Mouse (Mus musculus) liver, adult 2 months (tissue): ENCODE results near the gene Arhgap28. TPM values are rescaled to one million over a fixed set of nuclear protein-coding genes. Genes with fewer than 3 reads are reported as not detected.
"Not testable (repeated sequence)": the region's sequence is repeated elsewhere in the genome, so short reads cannot be mapped to it uniquely, and the experiment has no call there.

ENCODE experiments used
- DNase-seq: peaks from one replicate; pipeline ENCODE4 v3.0.0-alpha.2; 2011; ENCODE audit warnings: low read depth, low spot score; ENCODE audit errors: extremely low read depth
- H3K27ac ChIP-seq: fragments of 200-500 bp; replicated peaks from 2 replicates; pipeline ENCODE4 v1.5.1; 2012; ENCODE audit warnings: low read depth, mild to moderate bottlenecking, control low read depth, inconsistent platforms, low read length; ENCODE audit not compliant: insufficient read depth
- H3K27me3 ChIP-seq: fragments of 200-500 bp; 2 replicates; pipeline ENCODE4 v1.6.1; 2012; ENCODE audit warnings: mild to moderate bottlenecking, moderate library complexity, low read length, inconsistent platforms; ENCODE audit not compliant: control insufficient read depth, insufficient read depth
- H3K36me3 ChIP-seq: fragments of 200-500 bp; 2 replicates; pipeline ENCODE4 v1.6.1; 2012; ENCODE audit warnings: low read length, inconsistent platforms; ENCODE audit not compliant: control insufficient read depth, insufficient read depth
- H3K4me1 ChIP-seq: fragments of 200-500 bp; 2 replicates; pipeline ENCODE4 v1.6.1; 2011; ENCODE audit warnings: low read length; ENCODE audit not compliant: control insufficient read depth, insufficient read depth
- H3K4me3 ChIP-seq: fragments of 200-500 bp; 2 replicates; pipeline ENCODE4 v1.5.1; 2011; ENCODE audit warnings: low read depth, mild to moderate bottlenecking, control low read depth, low read length, moderate library complexity; ENCODE audit not compliant: insufficient read depth
- H3K79me2 ChIP-seq: fragments of 200-500 bp; 2 replicates; pipeline ENCODE4 v1.6.1; 2012; ENCODE audit warnings: inconsistent platforms, mild to moderate bottlenecking, low read length, moderate library complexity; ENCODE audit not compliant: control insufficient read depth, insufficient read depth
- H3K9ac ChIP-seq: fragments of 200-500 bp; 2 replicates; pipeline ENCODE4 v1.6.1; 2012; ENCODE audit warnings: low read depth, mild to moderate bottlenecking, control low read depth, inconsistent platforms, low read length
- CTCF ChIP-seq: fragments of 200-500 bp; IDR thresholded peaks from 2 replicates; pipeline ENCODE4 v1.5.1; 2011; ENCODE audit warnings: low read depth, low read length, control low read depth
- POLR2A ChIP-seq: fragments of 200-500 bp; IDR thresholded peaks from 2 replicates; pipeline ENCODE4 v1.6.1; 2011; ENCODE audit warnings: low read length, control low read depth; ENCODE audit not compliant: insufficient read depth; ENCODE audit errors: extremely low read depth
- WGBS: fragments of 180-500 bp; shearing (Covaris S2); methylation state at CpG from one replicate; pipeline ENCODE4 v1.1.7; 2018; 5-methylcytosine and 5-hydroxymethylcytosine counted together
- polyA plus RNA-seq: library from polyadenylated mRNA; depleted of rRNA; stranded (reverse); fragments of >200 nt; gene quantifications from 2 replicates; pipeline ENCODE4 v1.2.3, GENCODE M21; 2012
- total RNA-seq: library from RNA; depleted of rRNA; stranded (reverse); fragments of >200 nt; gene quantifications from 2 replicates; pipeline ENCODE4 v1.2.3, GENCODE M21; 2014

The Arhgap28 gene
- total and polyA plus RNA-seq, 2 experiments: 0.11 to 0.37 TPM

- Histone ChIP-seq H3K79me2 (no peaks in the 10 kb centered on the region), H3K4me3 (no peak overlapping the region), H3K27ac (no peak overlapping the region), H3K36me3 (no peaks in the 10 kb centered on the region), H3K9ac (no peak overlapping the region), H3K4me1 (no peaks in the 10 kb centered on the region), H3K27me3 (no peaks in the 10 kb centered on the region; the same call in 1 of the 2 replicates)
- DNase-seq: no peak
- 88% methylated on average over 10 of the region's 10 CpGs for WGBS
- no peak for TF ChIP-seq CTCF
- TF ChIP-seq POLR2A: no peak
Measured at GRCm38 (mm10) chr17:67864363-67864762, 139.6 kb downstream of the Arhgap28 start.

GRCm38 (mm10) chr17:67861744-67862535 lies 142.0 kb downstream of the Arhgap28 start:
- WGBS: 78% methylated on average over 16 of the region's 16 CpGs
- TF ChIP-seq CTCF (peak; percentile 88), POLR2A (no peak)
- DNase-seq: no peak
- no peaks in the 10 kb centered on the region for H3K79me2 ChIP-seq
- H3K27me3 ChIP-seq: no peaks in the 10 kb centered on the region
- no peaks in the 10 kb centered on the region for H3K4me1 ChIP-seq
- H3K4me3 ChIP-seq: no peak overlapping the region
- H3K27ac ChIP-seq: no peak overlapping the region
- no peaks in the 10 kb centered on the region for H3K36me3 ChIP-seq
- no peak overlapping the region for H3K9ac ChIP-seq

GRCm38 (mm10) chr17:67861080-67861630 lies 142.8 kb downstream of the Arhgap28 start:
- Histone ChIP-seq H3K9ac (no peak overlapping the region), H3K36me3 (no peaks in the 10 kb centered on the region), H3K4me1 (no peaks in the 10 kb centered on the region), H3K4me3 (no peak overlapping the region), H3K79me2 (no peaks in the 10 kb centered on the region), H3K27ac (no peak overlapping the region), H3K27me3 (no peaks in the 10 kb centered on the region)
- TF ChIP-seq POLR2A: no peak
- no peak for TF ChIP-seq CTCF
- 90% methylated on average over 10 of the region's 10 CpGs for WGBS
- DNase-seq: no peak

- H3K4me3 ChIP-seq, DNase-seq, H3K27ac ChIP-seq, H3K4me1 ChIP-seq, H3K79me2 ChIP-seq, H3K27me3 ChIP-seq, H3K36me3 ChIP-seq, H3K9ac ChIP-seq: not testable (repeated sequence)
- 84% methylated on average over 2 of the region's 2 CpGs for WGBS
Measured at GRCm38 (mm10) chr17:67841494-67841893, 162.4 kb downstream of the Arhgap28 start.

- Histone ChIP-seq H3K79me2 (no peaks in the 10 kb centered on the region), H3K4me1 (no peaks in the 10 kb centered on the region), H3K9ac (no peak overlapping the region), H3K27me3 (no peaks in the 10 kb centered on the region), H3K36me3 (no peaks in the 10 kb centered on the region), H3K27ac (no peak overlapping the region), H3K4me3 (no peak overlapping the region)
- no peak for DNase-seq
- WGBS: 77% methylated on average over 13 of the region's 13 CpGs
- TF ChIP-seq POLR2A: no peak
- no peak for TF ChIP-seq CTCF
Measured at GRCm38 (mm10) chr17:67838948-67839347, 165.0 kb downstream of the Arhgap28 start.
